Mouse (Mus musculus): ENCODE measurements around the gene Gm28635. TPM values are rescaled to one million over a fixed set of nuclear protein-coding genes. Genes with fewer than 3 reads are reported as not detected.

Gene Gm28635
- total and polyA plus RNA-seq, 3 experiments: 5.8 to 5.9 TPM; not detected in 1

DNA sequence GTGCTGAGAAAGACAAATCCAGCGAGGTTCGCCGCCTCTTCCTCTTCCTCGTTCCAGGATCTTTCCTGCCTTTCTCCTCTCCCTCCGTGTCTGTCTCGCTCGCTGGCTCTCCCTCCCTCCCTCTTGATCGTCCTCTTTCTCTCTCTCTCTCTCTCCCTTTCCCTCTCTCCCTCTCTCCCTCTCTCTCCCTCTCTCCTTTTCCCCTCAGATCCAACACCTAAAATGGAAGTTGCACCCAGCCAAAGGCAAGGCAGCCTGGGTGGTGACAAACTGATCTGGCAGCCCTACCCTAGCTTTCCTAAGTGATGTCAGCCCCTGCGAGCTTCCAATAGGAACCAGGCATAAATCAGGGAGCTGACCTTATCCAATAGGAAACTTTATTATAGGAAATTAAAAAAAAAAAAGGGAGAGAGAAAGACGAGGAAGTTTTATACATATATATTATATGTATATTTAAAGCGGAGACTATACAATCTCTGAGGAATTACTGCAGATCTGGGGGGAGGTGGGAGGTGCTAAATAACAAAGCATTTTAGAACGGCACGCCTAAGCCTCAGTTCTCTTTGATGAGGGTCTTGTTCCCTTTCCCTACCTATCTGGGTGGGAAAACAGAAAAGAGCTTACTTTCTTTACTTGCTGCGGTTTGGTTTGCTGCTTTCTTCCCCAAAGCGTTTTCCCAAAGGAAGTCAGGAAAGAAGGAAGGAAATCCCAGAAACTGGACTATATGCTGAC is 27.2 kb downstream of the Gm28635 start, which contains the start of gene Ctnnd1:
TSS of gene Ctnnd1 (minus strand) at position 302 of the 732 bp plus-strand sequence.
- peak within 1 kb of the TSS; percentile 63 for H3K4me3 ChIP-seq
- peak; percentile 83 to 89 for DNase-seq
- peaks cover 8% of the 10 kb centered on the region; the same call in 1 of the 2 replicates for H3K79me2 ChIP-seq (replicated peaks; ENCODE audit: control insufficient read depth, insufficient read depth, low read length)
- intact Hi-C loops (cut with DNase I): loop anchor here (2.0 kb wide), 1 partner anchor 18 kb away; no protein-coding TSS in a partner anchor
- WGBS: under 1% methylated on average over 15 of the region's 15 CpGs
- H3K4me1 ChIP-seq (ENCODE audit: control insufficient read depth, insufficient read depth, low read length): peaks cover 7% of the 10 kb centered on the region
- no peaks in the 10 kb centered on the region for H3K27me3 ChIP-seq (ENCODE audit: control insufficient read depth, insufficient read depth, low read length)
- H3K9ac ChIP-seq (ENCODE audit: low read depth, low read length): peak within 1 kb of the TSS; percentile 98
- H3K36me3 ChIP-seq (ENCODE audit: control insufficient read depth, insufficient read depth, low read length): peaks cover 24% of the 10 kb centered on the region
- peak within 1 kb of the TSS; percentile 85 for H3K27ac ChIP-seq
- peak; percentile 74; the same call in 1 of the 2 replicates for TF ChIP-seq EP300 (IDR thresholded peaks at IDR 0.05; ENCODE audit: insufficient read depth, low read depth, low read length)
- peak; percentile 98 for TF ChIP-seq POLR2A (IDR thresholded peaks at IDR 0.05; ENCODE audit: insufficient read depth, low read depth, low read length)
- no peak for TF ChIP-seq CTCF (IDR thresholded peaks at IDR 0.05)

DNA sequence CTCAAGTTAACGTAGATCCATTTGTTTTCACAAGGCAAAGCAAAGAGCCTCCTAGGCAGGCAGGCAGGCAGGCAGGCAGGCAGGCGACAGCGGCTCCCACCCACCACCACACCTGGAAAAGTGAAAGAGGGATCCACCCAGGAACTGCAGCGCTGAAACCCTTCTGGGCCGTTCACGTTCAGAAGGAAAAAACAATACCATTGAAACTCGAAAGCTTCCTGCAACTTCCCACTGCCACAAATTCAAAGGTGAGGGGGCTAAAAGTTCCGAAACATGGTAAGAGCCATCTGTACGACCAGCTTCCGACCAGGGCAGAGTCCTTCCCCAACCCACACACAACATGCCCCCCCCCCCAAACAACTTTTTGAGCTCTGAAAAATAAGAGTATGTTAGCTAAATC is 28.2 kb downstream of the Gm28635 start:
- Histone ChIP-seq H3K4me3 (peak overlapping the region; percentile 63), H3K4me1 (ENCODE audit: control insufficient read depth, insufficient read depth, low read length) (peaks cover 7% of the 10 kb centered on the region), H3K27me3 (ENCODE audit: control insufficient read depth, insufficient read depth, low read length) (no peaks in the 10 kb centered on the region), H3K36me3 (ENCODE audit: control insufficient read depth, insufficient read depth, low read length) (peaks cover 30% of the 10 kb centered on the region), H3K79me2 (replicated peaks; ENCODE audit: control insufficient read depth, insufficient read depth, low read length) (peaks cover 8% of the 10 kb centered on the region; the same call in 1 of the 2 replicates), H3K9ac (ENCODE audit: low read depth, low read length) (peak overlapping the region; percentile 68), H3K27ac (peak overlapping the region; percentile 85)
- DNase-seq: peak; percentile 49 to 55
- intact Hi-C loops (cut with DNase I): loop anchor here (1.0 to 2.0 kb wide), 2 partner anchors 13 to 17 kb away; no protein-coding TSS in a partner anchor
- no peak for TF ChIP-seq CTCF (IDR thresholded peaks at IDR 0.05)
- TF ChIP-seq EP300 (IDR thresholded peaks at IDR 0.05; ENCODE audit: insufficient read depth, low read depth, low read length): no peak
- WGBS: under 1% methylated on average over 10 of the region's 10 CpGs

DNA sequence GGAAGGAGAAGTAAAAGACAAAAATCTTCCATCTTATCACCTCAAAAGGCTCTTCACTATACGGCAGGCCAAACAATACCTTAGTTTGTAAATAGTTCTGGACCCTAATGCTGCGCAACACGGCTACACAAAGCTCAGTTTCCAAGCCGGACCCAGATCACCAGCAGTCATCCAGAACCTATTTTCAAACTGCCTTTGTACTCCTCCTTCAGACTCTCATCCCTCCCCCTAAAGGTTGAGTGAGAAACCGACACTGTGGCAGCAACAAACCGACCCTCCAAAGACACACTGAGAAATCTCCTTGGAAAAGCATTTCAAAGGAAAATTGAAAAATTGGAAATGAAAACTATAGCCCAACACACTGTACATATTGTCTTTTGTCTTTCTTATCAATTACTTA is 29.5 kb downstream of the Gm28635 start:
- Histone ChIP-seq H3K9ac (ENCODE audit: low read depth, low read length) (peak overlapping the region; percentile 12), H3K4me3 (peak overlapping the region; percentile 63), H3K27ac (peak overlapping the region; percentile 85), H3K79me2 (replicated peaks; ENCODE audit: control insufficient read depth, insufficient read depth, low read length) (peaks cover 8% of the 10 kb centered on the region; the same call in 1 of the 2 replicates), H3K36me3 (ENCODE audit: control insufficient read depth, insufficient read depth, low read length) (peaks cover 40% of the 10 kb centered on the region), H3K4me1 (ENCODE audit: control insufficient read depth, insufficient read depth, low read length) (peaks cover 10% of the 10 kb centered on the region), H3K27me3 (ENCODE audit: control insufficient read depth, insufficient read depth, low read length) (no peaks in the 10 kb centered on the region)
- no peak for DNase-seq
- intact Hi-C loops (cut with DNase I): no loop called here
- peak; percentile 46 for TF ChIP-seq CTCF (IDR thresholded peaks at IDR 0.05)
- no peak for TF ChIP-seq POLR2A (IDR thresholded peaks at IDR 0.05; ENCODE audit: insufficient read depth, low read depth, low read length)
- 6% methylated on average over 6 of the region's 6 CpGs for WGBS

DNA sequence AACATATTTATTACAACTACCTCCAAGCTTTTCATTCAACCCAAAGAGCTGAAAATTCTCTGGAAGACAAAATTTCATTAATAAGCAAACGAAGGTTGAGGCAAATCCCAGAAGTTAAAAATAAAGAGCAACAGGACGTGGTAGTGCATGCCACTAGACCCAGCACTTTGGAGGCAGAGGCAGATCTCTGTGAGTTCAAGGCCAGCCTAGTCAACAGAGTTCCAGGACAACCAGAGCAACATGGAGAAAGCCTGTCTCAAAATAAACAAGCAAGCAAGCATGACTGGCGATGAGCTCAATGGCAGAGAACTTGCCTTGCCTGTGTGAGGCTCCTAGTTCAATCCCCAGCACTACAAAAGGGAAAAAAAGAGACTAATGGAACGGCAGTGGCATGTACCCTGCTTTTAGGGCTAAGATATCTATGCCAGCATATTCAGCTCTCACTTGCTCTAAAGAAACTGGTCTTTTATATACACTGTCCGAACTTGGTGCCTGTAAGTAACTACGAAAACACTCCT is 30.7 kb downstream of the Gm28635 start:
- no peak overlapping the region for H3K27ac ChIP-seq
- H3K27me3 ChIP-seq (ENCODE audit: control insufficient read depth, insufficient read depth, low read length): no peaks in the 10 kb centered on the region
- intact Hi-C loops (cut with DNase I): no loop called here

DNA sequence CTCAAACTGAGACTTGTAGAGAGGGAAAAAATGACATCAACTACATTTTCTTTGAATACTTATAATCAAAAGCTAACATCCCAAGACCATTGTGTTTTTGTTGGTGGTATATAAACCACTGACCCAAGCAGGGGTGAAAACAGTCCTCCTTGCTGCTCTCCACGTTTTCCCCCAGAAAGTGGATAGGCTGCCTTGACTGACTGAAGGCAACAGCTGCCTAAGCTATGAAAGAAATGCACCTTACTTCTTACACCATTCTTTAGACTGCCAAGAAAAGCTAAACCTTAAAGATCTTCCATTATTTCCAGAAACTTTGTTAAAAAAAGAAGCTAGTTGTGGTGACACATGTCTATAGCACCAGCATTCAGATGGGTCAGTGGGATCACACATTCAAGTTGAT is 31.7 kb downstream of the Gm28635 start:
- no peak overlapping the region for H3K9ac ChIP-seq (ENCODE audit: low read depth, low read length)
- H3K27ac ChIP-seq: no peak overlapping the region
- H3K36me3 ChIP-seq (ENCODE audit: control insufficient read depth, insufficient read depth, low read length): peaks cover 62% of the 10 kb centered on the region
- DNase-seq: no peak
- WGBS: 11% methylated on average over 1 of the region's 1 CpGs
- TF ChIP-seq EP300 (IDR thresholded peaks at IDR 0.05; ENCODE audit: insufficient read depth, low read depth, low read length): no peak
- no peak for TF ChIP-seq POLR2A (IDR thresholded peaks at IDR 0.05; ENCODE audit: insufficient read depth, low read depth, low read length)
- TF ChIP-seq CTCF (IDR thresholded peaks at IDR 0.05): no peak
- H3K4me3 ChIP-seq: no peak overlapping the region
- peaks cover 25% of the 10 kb centered on the region for H3K4me1 ChIP-seq (ENCODE audit: control insufficient read depth, insufficient read depth, low read length)
- intact Hi-C loops (cut with DNase I): no loop called here
- no peaks in the 10 kb centered on the region for H3K27me3 ChIP-seq (ENCODE audit: control insufficient read depth, insufficient read depth, low read length)
- peaks cover 14% of the 10 kb centered on the region for H3K79me2 ChIP-seq (replicated peaks; ENCODE audit: control insufficient read depth, insufficient read depth, low read length)

More for the DNA sequence above, 30.7 kb downstream of the Gm28635 start:
- H3K4me3 ChIP-seq: no peak overlapping the region
- TF ChIP-seq CTCF (IDR thresholded peaks at IDR 0.05): no peak
- TF ChIP-seq POLR2A (IDR thresholded peaks at IDR 0.05; ENCODE audit: insufficient read depth, low read depth, low read length): no peak
- TF ChIP-seq EP300 (IDR thresholded peaks at IDR 0.05; ENCODE audit: insufficient read depth, low read depth, low read length): no peak
- peaks cover 17% of the 10 kb centered on the region for H3K4me1 ChIP-seq (ENCODE audit: control insufficient read depth, insufficient read depth, low read length)
- DNase-seq: no peak
- peaks cover 10% of the 10 kb centered on the region; the same call in 1 of the 2 replicates for H3K79me2 ChIP-seq (replicated peaks; ENCODE audit: control insufficient read depth, insufficient read depth, low read length)
- 0 out of 2 replicates have a peak overlapping the region, but pooled peaks have one; percentile 9 for H3K9ac ChIP-seq (ENCODE audit: low read depth, low read length)
- WGBS: 58% methylated on average over 6 of the region's 6 CpGs
- peaks cover 52% of the 10 kb centered on the region for H3K36me3 ChIP-seq (ENCODE audit: control insufficient read depth, insufficient read depth, low read length)

DNA sequence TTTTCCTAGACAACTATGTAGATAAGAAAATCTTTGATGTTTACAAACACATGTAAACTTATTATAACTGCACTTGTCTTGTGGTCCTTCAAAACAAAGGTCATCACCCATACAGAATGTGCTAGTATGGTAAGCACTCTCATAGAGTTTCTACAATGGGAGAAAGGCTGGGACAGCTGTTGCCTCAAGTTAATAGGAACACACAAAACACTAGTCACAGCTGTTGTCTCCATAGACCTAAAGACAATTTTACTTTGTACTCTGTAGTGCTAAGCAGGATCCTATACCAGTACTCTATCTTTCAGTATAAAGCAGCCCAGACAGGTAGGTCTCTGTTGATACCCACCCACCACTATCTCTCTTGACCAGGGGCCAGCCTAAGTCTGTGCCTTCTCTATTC is 37.0 kb downstream of the Gm28635 start:
- Histone ChIP-seq H3K4me1 (ENCODE audit: control insufficient read depth, insufficient read depth, low read length) (peaks cover 44% of the 10 kb centered on the region), H3K79me2 (replicated peaks; ENCODE audit: control insufficient read depth, insufficient read depth, low read length) (peaks cover 11% of the 10 kb centered on the region), H3K9ac (ENCODE audit: low read depth, low read length) (no peak overlapping the region), H3K27ac (peak overlapping the region; percentile 87), H3K4me3 (no peak overlapping the region), H3K27me3 (ENCODE audit: control insufficient read depth, insufficient read depth, low read length) (no peaks in the 10 kb centered on the region), H3K36me3 (ENCODE audit: control insufficient read depth, insufficient read depth, low read length) (peaks cover 88% of the 10 kb centered on the region)
- TF ChIP-seq POLR2A (IDR thresholded peaks at IDR 0.05; ENCODE audit: insufficient read depth, low read depth, low read length) (no peak), EP300 (IDR thresholded peaks at IDR 0.05; ENCODE audit: insufficient read depth, low read depth, low read length) (no peak), CTCF (IDR thresholded peaks at IDR 0.05) (no peak)
- intact Hi-C loops (cut with DNase I): no loop called here
- no peak for DNase-seq

Data from heart, adult 2 months (tissue).